Mouse (Mus musculus): Measurements from ENCODE around the gene Scgb1b7. TPM values are rescaled to one million over a fixed set of nuclear protein-coding genes. Genes with fewer than 3 reads are reported as not detected.
"Not testable (repeated sequence)": the region's sequence is repeated elsewhere in the genome, so short reads cannot be mapped to it uniquely, and the experiment has no call there.

Scgb1b7 gene
- not detected for total RNA-seq (2021)
- long read RNA-seq, experiment 1 = 0 reads
- long read RNA-seq, experiment 2 = 0 reads

DNA sequence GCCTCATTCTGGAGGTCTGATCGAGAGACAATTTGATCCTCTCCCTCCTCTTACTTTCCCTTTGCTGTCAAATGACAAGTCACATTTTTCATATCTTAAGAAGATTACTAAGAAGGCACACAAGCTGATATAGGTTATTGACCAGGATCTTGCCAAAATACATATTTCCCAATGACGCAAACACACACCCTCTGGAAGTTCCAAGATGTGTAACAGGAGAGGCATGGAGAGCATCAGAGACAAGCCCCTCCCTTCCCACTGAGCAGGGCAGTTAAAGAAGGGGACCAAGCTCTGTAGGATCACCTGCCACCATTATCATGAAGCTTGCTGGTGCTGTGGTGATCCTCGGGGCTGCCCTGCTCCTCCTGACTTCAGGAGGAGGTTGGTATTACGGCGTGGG, at the start of gene Scgb1b7:
Gene Scgb1b7 (plus strand): TSS at position 301 of the 400 bp plus-strand sequence.
- DNase-seq = not testable (repeated sequence)

DNA sequence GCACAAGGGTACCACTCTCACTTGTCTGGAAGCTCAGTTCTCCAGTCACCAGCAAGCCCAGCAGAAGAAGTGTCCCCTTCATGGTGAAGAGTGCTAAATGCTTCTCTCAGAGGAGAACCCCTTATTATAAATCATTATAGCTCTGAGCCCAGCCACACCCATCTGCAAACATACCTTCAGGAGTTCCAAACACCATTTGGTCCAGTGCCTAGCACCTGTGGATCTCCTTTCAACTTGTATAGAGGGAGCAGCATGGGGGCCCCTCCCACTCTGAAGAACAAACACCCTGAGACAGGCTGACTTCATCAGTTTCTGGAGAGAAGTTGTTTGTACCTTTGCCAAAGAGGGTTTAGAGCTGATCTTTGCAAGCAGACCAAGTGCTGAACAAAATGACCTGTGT, 6.8 kb upstream of the Scgb1b7 start, which contains the start of gene Scgb2b7:
Gene Scgb2b7 (minus strand): TSS at position 101 of the 400 bp plus-strand sequence.
- DNase-seq = not testable (repeated sequence)

Other genes with a start within 250 kb of the Scgb1b7 start
- not detected for gene Scgb2b7, start 6.9 kb upstream of the Scgb1b7 start, total RNA-seq (2021)